Mouse (Mus musculus) stomach, postnatal 0 days (tissue): ENCODE results near the gene Aamp.

Experiments used
- CTCF ChIP-seq: IDR thresholded peaks from 2 replicates; pipeline ENCODE4 v1.5.1; 2016; ENCODE audit warnings: antibody characterized with exemption, low read depth, mild to moderate bottlenecking, moderate library complexity
- EP300 ChIP-seq: optimal IDR thresholded peaks from 2 replicates; pipeline ENCODE3; 2016; ENCODE audit warnings: antibody characterized with exemption

- TF ChIP-seq CTCF (no peak), EP300 (no peak)
These were observed 13.7 kb upstream of the Aamp start for GRCm38 (mm10) chr1:74298157-74298750.
